Mouse (Mus musculus): ENCODE results near the gene Fgfr2. TPM values are rescaled to one million over a fixed set of nuclear protein-coding genes. Genes with fewer than 3 reads are reported as not detected.

Gene Fgfr2
- polyA plus RNA-seq, 1 experiment from 2014 or later: 92.0 TPM

GRCm38 (mm10) chr7:131011901-131012300 is 2111.2 kb downstream of the Fgfr2 start:
- no peak for DNase-seq (ENCODE audit: low spot score, missing footprints)
- Histone ChIP-seq H3K9me3 (ENCODE audit: control insufficient read depth, low read length) (peaks cover 2% of the 10 kb centered on the region; the same call in 1 of the 2 replicates), H3K27me3 (ENCODE audit: control insufficient read depth, insufficient read depth, low read length) (no peaks in the 10 kb centered on the region), H3K4me1 (ENCODE audit: control insufficient read depth, insufficient read depth, low read length) (no peaks in the 10 kb centered on the region), H3K27ac (ENCODE audit: low read depth, low read length) (no peak overlapping the region), H3K36me3 (ENCODE audit: control insufficient read depth, insufficient read depth, low read length) (no peaks in the 10 kb centered on the region), H3K4me3 (ENCODE audit: low read depth, low read length) (no peak overlapping the region), H3K4me2 (no peak overlapping the region), H3K9ac (ENCODE audit: low read length) (no peak overlapping the region)
- 89% methylated on average over 1 of the region's 1 CpGs for WGBS
- no peak for ATAC-seq (ENCODE audit: low FRiP score)

DNA sequence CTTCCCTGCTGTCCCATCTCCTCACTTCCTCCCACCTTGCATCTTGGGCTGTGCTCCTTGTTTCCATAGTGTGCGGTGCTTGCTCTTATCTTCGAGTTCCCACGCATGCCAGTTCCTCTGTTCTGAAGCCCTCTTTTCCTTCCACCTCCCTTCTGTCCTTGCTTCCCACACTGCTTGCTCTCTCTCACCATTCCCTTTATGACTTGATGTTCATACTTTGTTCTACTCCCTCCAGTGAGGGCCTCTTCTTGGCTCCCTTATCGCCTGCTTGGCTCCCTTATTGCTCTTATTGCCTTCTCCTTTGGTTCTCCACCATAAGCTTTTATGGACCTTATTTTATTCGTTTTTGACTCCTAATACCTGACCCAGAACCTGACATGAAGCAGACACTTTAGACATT is 2114.0 kb downstream of the Fgfr2 start:
- no peak overlapping the region for H3K9ac ChIP-seq (ENCODE audit: low read length)
- ATAC-seq (ENCODE audit: low FRiP score) (no peak), DNase-seq (ENCODE audit: low spot score, missing footprints) (peak; percentile 44)
- H3K27me3 ChIP-seq (ENCODE audit: control insufficient read depth, insufficient read depth, low read length): no peaks in the 10 kb centered on the region
- no peak overlapping the region for H3K4me2 ChIP-seq
- no peak overlapping the region for H3K27ac ChIP-seq (ENCODE audit: low read depth, low read length)
- H3K4me1 ChIP-seq (ENCODE audit: control insufficient read depth, insufficient read depth, low read length): no peaks in the 10 kb centered on the region
- WGBS: 86% methylated on average over 5 of the region's 5 CpGs
- no peak overlapping the region for H3K4me3 ChIP-seq (ENCODE audit: low read depth, low read length)
- H3K36me3 ChIP-seq (ENCODE audit: control insufficient read depth, insufficient read depth, low read length): no peaks in the 10 kb centered on the region
- H3K9me3 ChIP-seq (ENCODE audit: control insufficient read depth, low read length): peaks cover 4% of the 10 kb centered on the region; the same call in 1 of the 2 replicates

DNA sequence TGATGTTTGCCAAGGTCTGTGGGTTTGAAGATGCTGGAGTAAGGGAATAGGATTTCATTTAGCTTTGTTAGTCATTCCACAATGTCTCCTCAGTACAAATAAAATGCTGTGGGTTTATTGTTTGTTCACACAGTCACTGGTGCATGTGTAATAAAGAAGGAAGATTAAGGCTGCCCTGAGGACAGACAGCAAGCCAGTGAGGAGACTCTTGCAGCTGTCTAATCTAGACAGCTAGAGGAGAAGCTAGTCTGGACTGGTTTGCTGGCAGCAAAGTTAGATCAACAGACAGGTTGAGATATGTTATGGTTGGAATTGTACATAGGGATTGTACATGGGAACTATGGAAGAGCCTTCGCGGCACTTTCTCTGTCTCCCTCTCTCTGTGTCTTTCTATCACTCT is 2115.9 kb downstream of the Fgfr2 start:
- WGBS: 97% methylated on average over 2 of the region's 2 CpGs
- Histone ChIP-seq H3K4me3 (ENCODE audit: low read depth, low read length) (no peak overlapping the region), H3K27me3 (ENCODE audit: control insufficient read depth, insufficient read depth, low read length) (no peaks in the 10 kb centered on the region), H3K36me3 (ENCODE audit: control insufficient read depth, insufficient read depth, low read length) (no peaks in the 10 kb centered on the region), H3K9ac (ENCODE audit: low read length) (no peak overlapping the region), H3K27ac (ENCODE audit: low read depth, low read length) (no peak overlapping the region), H3K4me2 (no peak overlapping the region), H3K4me1 (ENCODE audit: control insufficient read depth, insufficient read depth, low read length) (no peaks in the 10 kb centered on the region), H3K9me3 (ENCODE audit: control insufficient read depth, low read length) (peaks cover 4% of the 10 kb centered on the region; the same call in 1 of the 2 replicates)
- ATAC-seq (ENCODE audit: low FRiP score): no peak
- no peak for DNase-seq (ENCODE audit: low spot score, missing footprints)

DNA sequence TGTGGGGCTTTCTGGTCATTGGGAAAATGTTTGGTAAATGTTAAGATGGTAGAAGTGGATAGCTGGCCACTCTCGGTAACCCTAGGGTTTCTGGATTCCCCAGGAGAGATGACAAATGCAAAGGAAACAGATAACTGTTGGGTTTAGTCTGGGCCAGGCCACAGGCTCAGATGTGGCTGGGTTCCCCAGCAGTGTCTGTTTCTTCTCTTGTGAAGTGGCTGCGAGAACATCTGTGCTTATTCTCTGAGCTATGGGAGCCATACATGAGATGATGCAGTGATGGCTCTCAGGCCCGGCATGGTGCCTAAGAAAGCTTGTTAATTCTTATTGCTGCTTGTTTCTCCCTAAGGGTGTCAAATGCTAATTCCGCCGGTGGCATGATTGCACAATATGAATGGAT is 2119.1 kb downstream of the Fgfr2 start:
- Histone ChIP-seq H3K4me3 (ENCODE audit: low read depth, low read length) (no peak overlapping the region), H3K9ac (ENCODE audit: low read length) (no peak overlapping the region), H3K4me1 (ENCODE audit: control insufficient read depth, insufficient read depth, low read length) (no peaks in the 10 kb centered on the region), H3K4me2 (no peak overlapping the region), H3K27ac (ENCODE audit: low read depth, low read length) (no peak overlapping the region), H3K36me3 (ENCODE audit: control insufficient read depth, insufficient read depth, low read length) (no peaks in the 10 kb centered on the region), H3K9me3 (ENCODE audit: control insufficient read depth, low read length) (peaks cover 4% of the 10 kb centered on the region; the same call in 1 of the 2 replicates), H3K27me3 (ENCODE audit: control insufficient read depth, insufficient read depth, low read length) (no peaks in the 10 kb centered on the region)
- DNase-seq (ENCODE audit: low spot score, missing footprints) (peak; percentile 31), ATAC-seq (ENCODE audit: low FRiP score) (no peak)
- WGBS: 83% methylated on average over 5 of the region's 5 CpGs

GRCm38 (mm10) chr7:131001976-131002726 is 2121.0 kb downstream of the Fgfr2 start:
- DNase-seq (ENCODE audit: low spot score, missing footprints) (peak; percentile 35), ATAC-seq (ENCODE audit: low FRiP score) (no peak)
- Histone ChIP-seq H3K4me1 (ENCODE audit: control insufficient read depth, insufficient read depth, low read length) (no peaks in the 10 kb centered on the region), H3K9ac (ENCODE audit: low read length) (no peak overlapping the region), H3K36me3 (ENCODE audit: control insufficient read depth, insufficient read depth, low read length) (no peaks in the 10 kb centered on the region), H3K4me3 (ENCODE audit: low read depth, low read length) (no peak overlapping the region), H3K9me3 (ENCODE audit: control insufficient read depth, low read length) (peaks cover 4% of the 10 kb centered on the region; the same call in 1 of the 2 replicates), H3K4me2 (no peak overlapping the region), H3K27ac (ENCODE audit: low read depth, low read length) (no peak overlapping the region), H3K27me3 (ENCODE audit: control insufficient read depth, insufficient read depth, low read length) (no peaks in the 10 kb centered on the region)
- 92% methylated on average over 12 of the region's 12 CpGs for WGBS

DNA sequence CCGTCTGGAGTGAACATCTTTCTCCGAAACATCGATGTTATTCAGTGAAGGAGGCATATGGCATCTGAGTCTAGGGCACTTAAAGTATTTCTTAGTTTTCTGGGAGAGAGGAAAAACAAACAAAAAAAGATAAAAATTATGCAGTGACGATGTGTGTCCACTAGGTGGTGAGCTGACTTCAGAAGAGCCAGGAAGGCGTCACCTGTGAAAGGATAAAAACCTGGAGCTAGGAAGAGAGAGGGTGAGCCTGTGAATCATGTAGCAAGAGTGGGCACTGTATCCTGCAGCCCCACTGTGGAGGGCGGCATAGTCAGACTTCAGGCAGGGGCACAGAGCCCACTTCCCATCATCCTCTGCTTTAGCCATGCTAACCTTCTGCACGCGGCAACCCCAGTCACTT is 2129.2 kb downstream of the Fgfr2 start:
- WGBS: 55% methylated on average over 8 of the region's 8 CpGs
- no peak for ATAC-seq (ENCODE audit: low FRiP score)
- Histone ChIP-seq H3K9me3 (ENCODE audit: control insufficient read depth, low read length) (no peaks in the 10 kb centered on the region), H3K9ac (ENCODE audit: low read length) (no peak overlapping the region), H3K4me1 (ENCODE audit: control insufficient read depth, insufficient read depth, low read length) (no peaks in the 10 kb centered on the region), H3K27me3 (ENCODE audit: control insufficient read depth, insufficient read depth, low read length) (no peaks in the 10 kb centered on the region), H3K4me3 (ENCODE audit: low read depth, low read length) (no peak overlapping the region), H3K27ac (ENCODE audit: low read depth, low read length) (no peak overlapping the region), H3K36me3 (ENCODE audit: control insufficient read depth, insufficient read depth, low read length) (no peaks in the 10 kb centered on the region), H3K4me2 (no peak overlapping the region)
- DNase-seq (ENCODE audit: low spot score, missing footprints): peak; percentile 87

GRCm38 (mm10) chr7:130991174-130991789 is 2131.9 kb downstream of the Fgfr2 start:
- Histone ChIP-seq H3K4me1 (ENCODE audit: control insufficient read depth, insufficient read depth, low read length) (no peaks in the 10 kb centered on the region), H3K36me3 (ENCODE audit: control insufficient read depth, insufficient read depth, low read length) (no peaks in the 10 kb centered on the region), H3K27ac (ENCODE audit: low read depth, low read length) (no peak overlapping the region), H3K4me3 (ENCODE audit: low read depth, low read length) (no peak overlapping the region), H3K27me3 (ENCODE audit: control insufficient read depth, insufficient read depth, low read length) (no peaks in the 10 kb centered on the region), H3K9ac (ENCODE audit: low read length) (no peak overlapping the region), H3K4me2 (no peak overlapping the region), H3K9me3 (ENCODE audit: control insufficient read depth, low read length) (no peaks in the 10 kb centered on the region)
- no peak for ATAC-seq (ENCODE audit: low FRiP score)
- peak; percentile 4 for DNase-seq (ENCODE audit: low spot score, missing footprints)
- WGBS: 92% methylated on average over 13 of the region's 13 CpGs

- H3K9ac ChIP-seq (ENCODE audit: low read length): no peak overlapping the region
- no peaks in the 10 kb centered on the region for H3K4me1 ChIP-seq (ENCODE audit: control insufficient read depth, insufficient read depth, low read length)
- DNase-seq (ENCODE audit: low spot score, missing footprints) (peak; percentile 57), ATAC-seq (ENCODE audit: low FRiP score) (no peak)
- no peaks in the 10 kb centered on the region for H3K27me3 ChIP-seq (ENCODE audit: control insufficient read depth, insufficient read depth, low read length)
- no peak overlapping the region for H3K4me2 ChIP-seq
- H3K4me3 ChIP-seq (ENCODE audit: low read depth, low read length): no peak overlapping the region
- 57% methylated on average over 3 of the region's 3 CpGs for WGBS
- H3K27ac ChIP-seq (ENCODE audit: low read depth, low read length): no peak overlapping the region
- H3K36me3 ChIP-seq (ENCODE audit: control insufficient read depth, insufficient read depth, low read length): no peaks in the 10 kb centered on the region
- H3K9me3 ChIP-seq (ENCODE audit: control insufficient read depth, low read length): no peaks in the 10 kb centered on the region
These were observed 2133.8 kb downstream of the Fgfr2 start for GRCm38 (mm10) chr7:130989371-130989770.

DNA sequence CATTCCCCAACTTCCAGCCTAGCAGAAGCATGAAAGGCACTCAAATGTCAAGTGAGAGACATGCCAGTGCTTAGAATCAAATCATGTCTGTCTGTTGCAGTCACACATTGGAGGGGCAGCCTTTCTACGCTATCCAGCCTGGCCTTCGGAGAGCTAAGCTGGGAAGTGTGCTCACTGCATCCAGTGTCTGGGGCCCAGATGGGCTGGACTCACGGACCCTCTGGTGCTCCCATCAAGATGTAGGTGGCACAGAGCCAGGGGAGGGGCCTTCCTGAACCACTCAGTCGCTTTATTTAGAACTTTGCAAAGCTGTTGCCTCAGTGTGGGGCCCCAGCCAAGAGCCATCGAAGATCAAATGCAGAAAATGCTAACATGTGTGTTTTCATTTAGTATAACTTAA is 2135.0 kb downstream of the Fgfr2 start:
- 93% methylated on average over 5 of the region's 5 CpGs for WGBS
- Histone ChIP-seq H3K36me3 (ENCODE audit: control insufficient read depth, insufficient read depth, low read length) (no peaks in the 10 kb centered on the region), H3K4me3 (ENCODE audit: low read depth, low read length) (no peak overlapping the region), H3K9ac (ENCODE audit: low read length) (no peak overlapping the region), H3K27me3 (ENCODE audit: control insufficient read depth, insufficient read depth, low read length) (no peaks in the 10 kb centered on the region), H3K9me3 (ENCODE audit: control insufficient read depth, low read length) (no peaks in the 10 kb centered on the region), H3K27ac (ENCODE audit: low read depth, low read length) (no peak overlapping the region), H3K4me2 (no peak overlapping the region), H3K4me1 (ENCODE audit: control insufficient read depth, insufficient read depth, low read length) (no peaks in the 10 kb centered on the region)
- DNase-seq (ENCODE audit: low spot score, missing footprints) (peak; percentile 44), ATAC-seq (ENCODE audit: low FRiP score) (no peak)
